Mouse (Mus musculus) stomach, embryonic 15.5 days (tissue): Measurements from ENCODE around the gene Lsm14b. TPM values are rescaled to one million over a fixed set of nuclear protein-coding genes. Genes with fewer than 3 reads are reported as not detected.

ENCODE experiments used
- ATAC-seq: fragments of 200-750 bp; cut with Nextera tagmentation; 2 replicates; pipeline ENCODE4 v1.8.0; 2017; ENCODE audit warnings: low read depth, moderate number of reproducible peaks, moderate TSS enrichment; ENCODE audit not compliant: insufficient read depth, low FRiP score
- H3K27ac ChIP-seq: fragments of 300-500 bp; sonication (generic); 2 replicates; pipeline ENCODE4 v1.5.1; 2015; ENCODE audit warnings: mild to moderate bottlenecking, inconsistent platforms
- H3K27me3 ChIP-seq: fragments of 300-500 bp; sonication (generic); replicated peaks from 2 replicates; pipeline ENCODE4 v1.6.1; 2015; ENCODE audit warnings: inconsistent platforms
- H3K36me3 ChIP-seq: fragments of 300-500 bp; sonication (generic); 2 replicates; pipeline ENCODE4 v1.6.1; 2015; ENCODE audit warnings: inconsistent platforms
- H3K4me1 ChIP-seq: fragments of 300-500 bp; sonication (generic); 2 replicates; pipeline ENCODE4 v1.6.1; 2015; ENCODE audit warnings: inconsistent platforms
- H3K4me2 ChIP-seq: fragments of 300-500 bp; sonication (generic); 2 replicates; pipeline ENCODE4 v1.6.1; 2015; ENCODE audit warnings: mild to moderate bottlenecking, inconsistent platforms
- H3K4me3 ChIP-seq: fragments of 300-500 bp; sonication (generic); replicated peaks from 2 replicates; pipeline ENCODE4 v1.5.1; 2015; ENCODE audit warnings: inconsistent platforms
- H3K9ac ChIP-seq: fragments of 300-500 bp; sonication (generic); 2 replicates; pipeline ENCODE4 v1.6.1; 2015; ENCODE audit warnings: inconsistent platforms
- H3K9me3 ChIP-seq: fragments of 300-500 bp; sonication (generic); 2 replicates; pipeline ENCODE4 v1.6.1; 2016; ENCODE audit warnings: inconsistent platforms
- WGBS: fragments of 180-500 bp; shearing (Covaris S2); methylation state at CpG from one replicate; pipeline ENCODE4 v1.1.7; 2015; 5-methylcytosine and 5-hydroxymethylcytosine counted together
- polyA plus RNA-seq: library from polyadenylated mRNA; unstranded; fragments of >200 nt; fragmentation: Nextera tagmentation; extraction: Ambion mirVana; gene quantifications from 2 replicates; pipeline ENCODE4 v1.2.1, GENCODE M21; 2015

Gene Lsm14b
- polyA plus RNA-seq, 1 experiment from 2014 or later, result 8.1 TPM

DNA sequence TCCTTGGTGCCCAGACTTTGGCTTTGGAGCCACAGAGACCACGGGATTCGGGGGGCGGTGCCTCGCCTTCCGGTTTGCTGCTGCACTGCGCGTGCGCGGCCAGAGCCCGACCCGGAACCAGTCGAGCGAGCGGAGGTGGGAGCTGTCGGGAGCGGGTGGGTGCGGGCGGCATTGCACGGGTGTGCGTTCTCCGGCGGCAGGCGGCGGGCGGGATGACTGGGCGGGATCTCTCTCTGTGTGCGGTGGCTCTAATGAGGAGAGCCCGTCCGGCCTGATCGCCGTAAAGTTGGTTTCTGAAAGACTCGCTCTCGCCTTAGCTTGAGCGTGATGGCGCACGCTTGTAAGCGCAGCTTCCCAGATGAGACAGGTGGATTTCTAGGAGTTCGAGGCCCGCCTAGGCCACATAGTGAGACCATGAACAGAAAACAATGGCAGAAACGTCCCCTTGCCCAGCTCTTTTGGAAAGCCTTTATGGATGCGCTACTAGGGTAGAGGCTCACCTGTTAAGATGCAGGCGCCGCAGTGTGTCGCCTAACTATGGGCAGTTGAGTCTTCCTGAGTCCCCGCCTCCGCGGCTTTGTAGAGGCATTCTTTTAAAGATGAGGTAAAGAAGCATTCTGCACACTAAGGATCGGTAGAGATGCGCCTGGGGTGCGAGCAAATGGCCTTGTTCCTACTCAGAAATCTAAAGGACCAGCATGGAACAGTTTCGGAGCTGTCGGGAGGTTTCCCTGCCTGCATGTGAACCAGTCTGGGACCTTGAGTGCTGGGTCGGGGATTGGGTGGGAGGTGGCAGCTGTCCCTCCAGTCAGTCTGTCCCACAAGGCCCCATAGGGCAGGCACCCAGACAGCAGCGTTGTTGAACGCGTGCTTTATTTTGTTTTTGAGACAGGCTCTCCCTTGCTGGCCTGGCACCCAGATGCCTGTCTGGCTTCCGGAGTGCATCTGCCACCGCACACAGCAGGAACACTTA is 46.0 kb downstream of the Lsm14b start, which contains the start of gene Mtg2:
Gene Mtg2, plus strand, starts transcription at position 108 of the 973 bp plus-strand sequence.
- 5% methylated on average over 58 of the region's 58 CpGs for WGBS
- 0 out of 2 replicates have a peak, but pooled peaks cover 4% of the 10 kb centered on the region for H3K36me3 ChIP-seq
- peak within 1 kb of the TSS; percentile 40 for H3K9ac ChIP-seq
- no peaks in the 10 kb centered on the region for H3K27me3 ChIP-seq
- peak; percentile 95 for ATAC-seq
- H3K4me3 ChIP-seq, result peak within 1 kb of the TSS; percentile 61
- H3K9me3 ChIP-seq, result no peaks in the 10 kb centered on the region
- peak within 1 kb of the TSS; percentile 76 for H3K4me2 ChIP-seq
- peaks cover 9% of the 10 kb centered on the region for H3K4me1 ChIP-seq
- peak within 1 kb of the TSS; percentile 77 for H3K27ac ChIP-seq

DNA sequence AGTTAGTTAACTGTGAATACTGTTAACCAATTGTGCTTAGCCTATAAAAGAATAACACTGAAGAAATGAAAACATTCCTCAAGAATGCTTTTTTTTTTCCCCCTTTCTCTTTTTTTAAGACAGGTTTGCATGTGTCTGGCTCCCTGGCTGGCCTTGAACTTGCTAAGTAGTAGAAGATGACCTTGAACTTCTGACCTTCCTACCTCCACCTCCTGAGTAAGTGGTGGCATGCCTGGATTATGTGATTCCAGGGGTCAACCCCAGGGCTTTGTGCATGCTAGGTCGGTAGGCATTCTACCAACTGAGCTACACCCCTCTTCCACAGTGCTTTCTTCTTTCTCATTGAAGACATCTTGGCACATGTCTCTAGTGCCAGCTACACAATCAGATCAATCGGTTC is 46.9 kb downstream of the Lsm14b start:
- no peak for ATAC-seq
- Histone ChIP-seq H3K4me3 (no peak overlapping the region), H3K4me2 (no peak overlapping the region), H3K9me3 (no peaks in the 10 kb centered on the region), H3K4me1 (peaks cover 9% of the 10 kb centered on the region), H3K27me3 (no peaks in the 10 kb centered on the region), H3K27ac (no peak overlapping the region), H3K9ac (no peak overlapping the region), H3K36me3 (0 out of 2 replicates have a peak, but pooled peaks cover 4% of the 10 kb centered on the region)
- 84% methylated on average over 2 of the region's 2 CpGs for WGBS

DNA sequence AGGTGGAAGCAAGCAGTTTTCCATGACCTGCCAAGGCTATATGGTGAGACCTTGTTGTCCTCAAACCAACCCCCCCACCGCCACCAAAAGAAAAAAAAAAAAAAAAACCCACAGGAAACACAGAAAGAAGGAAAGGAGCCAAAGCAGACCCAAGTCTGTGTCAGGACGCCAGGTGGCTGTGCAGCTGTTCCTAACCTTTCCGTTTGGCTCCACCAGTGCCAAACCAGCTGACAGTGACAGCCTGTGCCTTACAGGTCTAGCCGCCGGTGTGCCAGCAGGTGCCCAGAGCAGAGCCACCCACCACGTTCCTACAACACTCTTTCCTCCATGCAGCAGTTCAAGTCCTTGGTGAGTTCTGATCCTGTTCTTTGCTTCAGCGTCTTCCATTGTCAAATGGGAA is 48.1 kb downstream of the Lsm14b start:
- peaks cover 9% of the 10 kb centered on the region for H3K4me1 ChIP-seq
- no peak overlapping the region for H3K9ac ChIP-seq
- H3K9me3 ChIP-seq, result no peaks in the 10 kb centered on the region
- no peak overlapping the region for H3K4me2 ChIP-seq
- no peak overlapping the region for H3K27ac ChIP-seq
- 93% methylated on average over 7 of the region's 7 CpGs for WGBS
- no peaks in the 10 kb centered on the region for H3K27me3 ChIP-seq
- 0 out of 2 replicates have a peak, but pooled peaks cover 4% of the 10 kb centered on the region for H3K36me3 ChIP-seq
- no peak overlapping the region for H3K4me3 ChIP-seq
- no peak for ATAC-seq

DNA sequence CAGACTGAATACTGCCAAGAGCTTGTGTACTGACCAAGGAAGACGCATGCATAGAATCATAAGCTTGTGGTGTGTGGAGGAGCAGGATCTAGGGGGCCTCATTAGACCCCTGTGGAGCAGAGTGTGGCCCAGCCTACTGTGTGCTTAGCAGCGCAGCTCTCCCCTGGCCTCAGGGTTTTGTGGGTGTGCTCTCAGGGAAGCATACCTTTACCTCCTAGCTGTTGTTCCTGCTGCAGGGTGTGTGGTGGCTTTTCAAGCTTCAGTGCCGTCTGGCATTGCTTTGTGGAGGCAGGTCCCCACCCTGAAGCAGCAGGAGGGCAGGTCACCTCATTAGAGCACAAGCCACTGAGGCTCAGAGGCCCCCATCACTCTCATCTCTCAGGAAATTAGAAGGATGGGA is 52.8 kb downstream of the Lsm14b start:
- Histone ChIP-seq H3K4me2 (no peak overlapping the region), H3K27me3 (no peaks in the 10 kb centered on the region), H3K9me3 (no peaks in the 10 kb centered on the region), H3K27ac (no peak overlapping the region), H3K36me3 (no peaks in the 10 kb centered on the region), H3K4me1 (no peaks in the 10 kb centered on the region), H3K9ac (no peak overlapping the region), H3K4me3 (no peak overlapping the region)
- no peak for ATAC-seq
- WGBS, result 72% methylated on average over 3 of the region's 3 CpGs

DNA sequence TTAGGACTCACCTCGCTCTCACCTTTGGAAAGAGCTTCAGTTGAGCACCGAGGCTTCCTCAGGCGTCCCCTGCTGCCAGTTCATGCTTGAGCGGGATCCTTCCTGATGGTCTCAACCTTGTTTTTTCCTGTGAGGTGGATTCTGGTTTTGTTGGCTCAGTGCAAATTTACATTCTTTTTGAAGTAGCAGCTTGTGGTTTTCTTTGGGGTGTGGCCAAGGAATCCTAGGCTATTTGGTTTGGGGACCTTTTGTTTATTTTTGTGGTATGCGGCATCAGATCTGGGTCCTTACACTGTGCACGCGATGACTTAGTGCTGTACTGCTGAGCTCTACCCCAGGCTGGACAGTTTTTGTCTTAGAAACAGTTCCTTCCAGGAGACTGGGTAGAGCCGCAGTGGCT is 55.9 kb downstream of the Lsm14b start:
- WGBS, result 72% methylated on average over 8 of the region's 8 CpGs

DNA sequence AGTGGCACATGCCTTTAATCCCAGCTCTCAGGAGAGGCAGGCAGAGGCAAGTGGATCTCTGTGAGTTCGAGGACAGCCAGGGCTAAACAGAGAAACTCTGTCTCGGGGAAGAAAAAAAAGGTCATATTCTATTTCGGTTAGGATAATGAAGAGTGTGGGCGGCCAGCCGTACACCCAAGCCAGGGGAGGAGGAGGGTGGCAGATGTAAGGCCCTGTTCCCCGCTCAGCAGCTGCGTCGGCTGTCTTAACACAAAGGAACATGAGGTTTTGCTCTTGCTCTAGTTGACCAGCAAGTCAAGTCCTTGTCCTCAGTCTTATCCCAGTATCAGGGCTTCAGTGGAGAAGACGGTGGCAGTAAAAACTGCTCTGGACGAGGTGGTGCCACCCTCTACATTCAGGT is 58.3 kb downstream of the Lsm14b start:
- Histone ChIP-seq H3K4me1 (no peaks in the 10 kb centered on the region), H3K36me3 (no peaks in the 10 kb centered on the region), H3K9ac (no peak overlapping the region), H3K27ac (no peak overlapping the region), H3K27me3 (no peaks in the 10 kb centered on the region), H3K4me2 (no peak overlapping the region), H3K9me3 (no peaks in the 10 kb centered on the region), H3K4me3 (no peak overlapping the region)
- ATAC-seq, result no peak
- 90% methylated on average over 10 of the region's 10 CpGs for WGBS

More for the DNA sequence above, 55.9 kb downstream of the Lsm14b start:
- Histone ChIP-seq H3K27me3 (no peaks in the 10 kb centered on the region), H3K36me3 (no peaks in the 10 kb centered on the region), H3K9ac (no peak overlapping the region), H3K4me2 (no peak overlapping the region), H3K4me3 (no peak overlapping the region), H3K4me1 (no peaks in the 10 kb centered on the region), H3K9me3 (no peaks in the 10 kb centered on the region), H3K27ac (no peak overlapping the region)
- ATAC-seq, result no peak; the same call in 1 of the 2 replicates

DNA sequence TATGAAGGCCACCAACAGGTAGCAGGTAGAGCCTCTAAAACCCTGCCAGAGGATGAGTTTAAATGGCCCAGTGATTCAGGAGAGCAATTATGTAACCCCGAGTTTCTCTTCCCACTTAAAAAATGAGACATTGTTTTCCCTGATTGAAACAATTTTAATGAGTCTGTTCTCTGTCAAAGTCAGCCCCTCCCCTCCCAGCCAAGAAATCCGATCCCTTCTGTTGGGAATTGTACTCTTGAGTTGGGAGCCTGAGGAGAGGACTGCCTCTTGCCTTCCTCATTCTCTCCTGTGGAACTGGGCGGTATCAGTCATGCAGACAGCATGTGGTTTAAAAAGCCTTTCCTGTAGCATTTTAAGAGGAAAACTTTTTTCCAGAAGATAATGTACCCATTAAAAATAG is 59.8 kb downstream of the Lsm14b start:
- WGBS, result 34% methylated on average over 3 of the region's 3 CpGs

More for the DNA sequence above, 59.8 kb downstream of the Lsm14b start:
- no peak for ATAC-seq
- no peak overlapping the region for H3K4me3 ChIP-seq
- H3K9me3 ChIP-seq, result no peaks in the 10 kb centered on the region
- no peak overlapping the region for H3K27ac ChIP-seq
- H3K4me2 ChIP-seq, result no peak overlapping the region
- no peaks in the 10 kb centered on the region for H3K27me3 ChIP-seq
- no peaks in the 10 kb centered on the region for H3K36me3 ChIP-seq
- no peaks in the 10 kb centered on the region for H3K4me1 ChIP-seq
- no peak overlapping the region for H3K9ac ChIP-seq

Other genes with a start within 250 kb of the Lsm14b start
- gene Taf4, start 48.3 kb upstream of the Lsm14b start, polyA plus RNA-seq, result 3.6 and 3.7 TPM in 2 replicates
- gene Psma7, start 17.4 kb downstream of the Lsm14b start, polyA plus RNA-seq, result 558 and 580 TPM in 2 replicates
- 4.1 and 4.4 TPM in 2 replicates for gene Ss18l1, start 17.5 kb downstream of the Lsm14b start, polyA plus RNA-seq
- 25.2 and 25.9 TPM in 2 replicates for gene Mtg2, start 45.6 kb downstream of the Lsm14b start, polyA plus RNA-seq
- 0.08 and 0.18 TPM in 2 replicates for gene Hrh3, start 79.5 kb downstream of the Lsm14b start, polyA plus RNA-seq
- 34.2 and 37.3 TPM in 2 replicates for gene Osbpl2, start 94.3 kb downstream of the Lsm14b start, polyA plus RNA-seq
- 141 and 172 TPM in 2 replicates for gene Adrm1, start 146.5 kb downstream of the Lsm14b start, polyA plus RNA-seq
- gene Lama5, start 200.9 kb downstream of the Lsm14b start, polyA plus RNA-seq, result 45.6 and 47.5 TPM in 2 replicates
- 516 and 531 TPM in 2 replicates for gene Rps21, start 232.4 kb downstream of the Lsm14b start, polyA plus RNA-seq
- 14.5 and 15.2 TPM in 2 replicates for gene Cables2, start 248.5 kb downstream of the Lsm14b start, polyA plus RNA-seq